Mouse (Mus musculus) cerebellum, adult 2 months (tissue): ENCODE data around the gene Ehmt2.

Experiments used
- CTCF ChIP-seq: fragments of 200-500 bp; IDR thresholded peaks from 2 replicates; pipeline ENCODE4 v1.5.1; 2011; ENCODE audit warnings: low read depth, mild to moderate bottlenecking, control low read depth, low read length, moderate library complexity, borderline replicate concordance; ENCODE audit not compliant: insufficient read depth
- POLR2A ChIP-seq: fragments of 200-500 bp; IDR thresholded peaks from 2 replicates; pipeline ENCODE4 v1.6.1; 2011; ENCODE audit warnings: low read length, control low read depth, borderline replicate concordance; ENCODE audit not compliant: insufficient read depth

DNA sequence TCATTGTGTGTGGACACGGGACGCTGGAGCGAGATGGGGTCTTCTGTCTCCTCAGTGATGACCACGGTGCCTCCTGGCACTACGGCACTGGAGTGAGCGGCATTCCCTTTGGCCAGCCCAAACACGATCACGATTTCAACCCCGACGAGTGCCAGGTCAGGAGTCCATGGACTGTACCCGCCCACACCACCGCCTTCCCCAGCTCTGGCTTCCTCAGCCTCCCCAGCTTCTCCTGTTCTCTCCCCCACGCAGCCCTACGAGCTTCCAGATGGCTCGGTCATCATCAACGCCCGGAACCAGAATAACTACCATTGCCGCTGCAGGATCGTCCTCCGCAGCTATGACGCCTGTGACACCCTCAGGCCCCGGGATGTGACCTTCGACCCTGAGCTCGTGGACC is 35.8 kb downstream of the Ehmt2 start:
- TF ChIP-seq POLR2A (no peak), CTCF (no peak)
